Mouse (Mus musculus): ENCODE measurements around the gene Cbx3. TPM values are rescaled to one million over a fixed set of nuclear protein-coding genes. Genes with fewer than 3 reads are reported as not detected.

Gene Cbx3
- polyA plus RNA-seq, 1 experiment, result 9.7 TPM

DNA sequence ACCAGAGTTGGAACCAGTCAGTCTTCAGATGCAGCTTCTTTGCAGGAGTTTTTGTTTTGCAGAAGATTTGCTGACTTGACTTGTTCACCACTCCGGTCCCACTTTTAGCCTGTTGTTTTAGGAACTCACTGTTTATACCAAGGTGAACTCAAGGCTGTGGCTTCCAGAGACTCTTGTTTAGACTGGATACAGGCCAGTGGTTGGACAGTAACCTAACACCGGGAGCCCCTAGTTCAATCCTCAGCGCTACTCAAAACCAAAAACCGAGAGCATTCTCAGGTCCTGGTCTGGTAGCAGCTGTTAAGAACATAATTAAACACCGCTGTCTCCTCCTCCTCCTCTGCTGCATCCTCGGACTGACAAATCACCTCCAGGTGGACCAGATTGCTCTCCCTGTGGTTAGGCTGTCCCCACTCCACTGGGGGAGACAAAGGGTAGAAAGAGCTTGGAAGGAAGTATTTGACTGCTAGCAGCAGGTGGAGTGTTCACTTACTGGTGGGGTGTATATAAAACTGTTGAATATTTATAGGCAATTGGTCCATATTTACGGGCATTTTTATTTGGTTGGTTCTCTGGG, 17.1 kb upstream of the Cbx3 start:
- TF ChIP-seq POLR2A (IDR thresholded peaks at IDR 0.05; ENCODE audit: borderline replicate concordance, extremely low read depth, low read depth, low read length), result no peak
- TF ChIP-seq CTCF (IDR thresholded peaks at IDR 0.05; ENCODE audit: insufficient read depth, low read length), result no peak
- DNase-seq, result no peak

DNA sequence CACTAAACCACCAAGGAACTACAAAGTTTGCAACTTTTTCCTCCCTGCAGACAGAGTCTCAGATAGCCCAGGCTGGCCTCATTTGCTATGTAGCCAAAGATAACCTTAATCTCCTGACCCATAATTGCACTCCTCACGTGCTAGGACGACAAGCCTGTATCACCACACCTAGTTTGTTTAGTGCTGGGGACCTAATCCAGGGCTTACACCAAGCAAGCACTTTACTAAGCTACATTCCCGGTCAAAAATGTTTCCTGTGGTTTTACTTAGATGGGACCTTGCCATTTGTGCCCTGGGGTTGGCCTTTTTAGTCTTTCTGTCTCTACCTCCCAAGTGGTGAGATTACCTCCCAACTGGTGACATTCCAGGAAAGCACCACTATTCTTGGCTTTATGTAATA, 15.2 kb upstream of the Cbx3 start:
- DNase-seq, result no peak
- 21% methylated on average over 3 of the region's 3 CpGs for WGBS
- Histone ChIP-seq H3K4me3 (replicated peaks; ENCODE audit: extremely low read depth, low read depth, low read length) (no peak overlapping the region), H3K4me1 (ENCODE audit: control insufficient read depth, insufficient read depth, low read length) (no peaks in the 10 kb centered on the region)
- no peak for TF ChIP-seq CTCF (IDR thresholded peaks at IDR 0.05; ENCODE audit: insufficient read depth, low read length)
- TF ChIP-seq POLR2A (IDR thresholded peaks at IDR 0.05; ENCODE audit: borderline replicate concordance, extremely low read depth, low read depth, low read length), result no peak

More for the DNA sequence above, 17.1 kb upstream of the Cbx3 start:
- H3K4me1 ChIP-seq (ENCODE audit: control insufficient read depth, insufficient read depth, low read length), result no peaks in the 10 kb centered on the region
- H3K4me3 ChIP-seq (replicated peaks; ENCODE audit: extremely low read depth, low read depth, low read length), result no peak overlapping the region
- WGBS, result 48% methylated on average over 7 of the region's 7 CpGs

DNA sequence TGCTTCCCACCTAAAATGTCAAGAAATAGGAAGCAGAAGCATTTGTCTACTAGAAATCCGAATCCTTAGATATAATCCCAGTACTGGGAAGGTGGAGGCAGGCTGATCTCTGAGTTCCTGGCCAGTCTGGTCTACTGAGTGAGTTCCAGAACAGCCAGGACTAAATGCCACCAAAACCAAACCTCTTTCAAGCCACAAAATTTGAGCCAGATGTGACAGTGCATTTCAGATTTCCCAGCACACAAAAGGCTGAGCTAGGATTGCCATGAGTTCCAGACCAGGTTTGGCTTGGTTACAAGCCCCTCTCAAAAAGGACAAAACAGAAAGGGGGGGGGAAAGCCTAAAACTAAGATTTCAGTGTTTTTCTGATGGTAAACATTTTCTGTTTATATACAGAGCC, 14.0 kb upstream of the Cbx3 start:
- 56% methylated on average over 1 of the region's 1 CpGs for WGBS
- no peaks in the 10 kb centered on the region for H3K4me1 ChIP-seq (ENCODE audit: control insufficient read depth, insufficient read depth, low read length)
- no peak for TF ChIP-seq CTCF (IDR thresholded peaks at IDR 0.05; ENCODE audit: insufficient read depth, low read length)
- no peak for TF ChIP-seq POLR2A (IDR thresholded peaks at IDR 0.05; ENCODE audit: borderline replicate concordance, extremely low read depth, low read depth, low read length)
- H3K4me3 ChIP-seq (replicated peaks; ENCODE audit: extremely low read depth, low read depth, low read length), result no peak overlapping the region
- DNase-seq, result no peak

DNA sequence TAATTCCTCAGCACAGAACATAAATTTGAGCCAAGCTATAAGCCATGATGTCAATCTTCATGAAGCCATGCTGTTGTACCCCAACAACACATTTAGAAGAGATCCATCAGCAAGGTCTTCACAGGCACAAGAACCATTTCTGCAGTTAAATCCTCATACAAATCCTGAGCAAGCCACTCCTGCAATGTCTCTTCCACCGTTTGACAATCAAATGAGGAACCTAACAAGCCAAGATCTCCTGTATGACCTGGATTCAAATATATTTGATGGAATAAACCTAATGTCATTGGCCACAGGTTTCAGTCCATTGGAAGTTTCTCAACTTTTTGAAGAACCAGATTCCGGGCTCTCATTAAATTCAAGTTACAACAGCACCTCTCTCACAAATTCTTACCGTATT, 12.9 kb upstream of the Cbx3 start:
- WGBS, result 75% methylated on average over 3 of the region's 3 CpGs
- TF ChIP-seq POLR2A (IDR thresholded peaks at IDR 0.05; ENCODE audit: borderline replicate concordance, extremely low read depth, low read depth, low read length) (no peak), CTCF (IDR thresholded peaks at IDR 0.05; ENCODE audit: insufficient read depth, low read length) (no peak)
- no peak for DNase-seq
- H3K4me1 ChIP-seq (ENCODE audit: control insufficient read depth, insufficient read depth, low read length), result no peaks in the 10 kb centered on the region
- H3K4me3 ChIP-seq (replicated peaks; ENCODE audit: extremely low read depth, low read depth, low read length), result no peak overlapping the region

DNA sequence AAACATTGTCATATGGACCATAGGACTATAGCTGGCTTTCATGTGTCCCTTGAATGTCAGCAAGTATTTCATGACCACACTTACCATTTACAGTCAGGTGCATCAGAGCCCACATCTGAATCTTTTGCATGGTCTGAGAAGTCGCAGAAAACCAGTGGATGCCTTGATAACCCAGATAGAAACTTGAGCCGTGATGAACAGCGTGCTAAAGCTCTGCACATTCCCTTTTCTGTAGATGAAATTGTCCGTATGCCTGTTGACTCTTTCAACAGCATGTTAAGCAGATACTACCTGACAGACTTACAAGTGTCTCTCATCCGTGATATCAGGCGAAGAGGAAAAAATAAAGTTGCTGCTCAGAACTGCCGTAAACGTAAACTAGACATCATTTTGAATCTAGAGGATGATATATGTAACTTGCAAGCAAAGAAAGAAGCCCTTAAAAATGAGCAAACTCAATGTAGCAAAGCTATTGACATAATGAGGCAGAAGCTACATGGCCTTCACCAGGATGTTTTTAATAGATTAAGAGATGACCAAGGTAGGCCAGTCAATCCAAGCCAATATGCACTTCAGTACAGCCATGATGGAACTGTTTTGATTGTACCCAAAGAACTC, 12.3 kb upstream of the Cbx3 start:
- WGBS, result 74% methylated on average over 8 of the region's 8 CpGs
- Histone ChIP-seq H3K4me3 (replicated peaks; ENCODE audit: extremely low read depth, low read depth, low read length) (no peak overlapping the region), H3K4me1 (ENCODE audit: control insufficient read depth, insufficient read depth, low read length) (no peaks in the 10 kb centered on the region)
- TF ChIP-seq CTCF (IDR thresholded peaks at IDR 0.05; ENCODE audit: insufficient read depth, low read length) (no peak), POLR2A (IDR thresholded peaks at IDR 0.05; ENCODE audit: borderline replicate concordance, extremely low read depth, low read depth, low read length) (no peak)
- no peak for DNase-seq

DNA sequence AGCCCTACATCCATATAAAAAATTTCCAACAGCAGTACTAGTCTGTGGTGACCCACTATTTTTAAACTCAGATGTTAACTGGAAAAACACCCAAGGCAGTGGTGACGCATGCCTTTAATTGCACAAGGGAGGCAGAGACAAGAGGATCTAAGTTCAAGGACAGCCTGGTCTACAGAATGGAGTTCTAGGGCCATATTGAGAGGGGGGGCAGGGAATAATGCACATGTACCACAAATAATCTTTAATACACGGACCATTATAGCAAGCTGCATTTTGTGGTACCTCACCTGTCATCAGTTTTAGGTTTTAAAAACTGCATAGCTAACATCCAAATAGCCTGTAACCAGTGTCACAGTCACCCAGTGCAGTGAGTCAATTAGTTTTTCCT, 11.2 kb upstream of the Cbx3 start:
- TF ChIP-seq CTCF (IDR thresholded peaks at IDR 0.05; ENCODE audit: insufficient read depth, low read length) (no peak), POLR2A (IDR thresholded peaks at IDR 0.05; ENCODE audit: borderline replicate concordance, extremely low read depth, low read depth, low read length) (no peak; the same call in 1 of the 2 replicates)
- DNase-seq, result no peak
- no peaks in the 10 kb centered on the region; the same call in 1 of the 2 replicates for H3K4me1 ChIP-seq (ENCODE audit: control insufficient read depth, insufficient read depth, low read length)
- H3K4me3 ChIP-seq (replicated peaks; ENCODE audit: extremely low read depth, low read depth, low read length), result no peak overlapping the region
- 61% methylated on average over 2 of the region's 2 CpGs for WGBS

DNA sequence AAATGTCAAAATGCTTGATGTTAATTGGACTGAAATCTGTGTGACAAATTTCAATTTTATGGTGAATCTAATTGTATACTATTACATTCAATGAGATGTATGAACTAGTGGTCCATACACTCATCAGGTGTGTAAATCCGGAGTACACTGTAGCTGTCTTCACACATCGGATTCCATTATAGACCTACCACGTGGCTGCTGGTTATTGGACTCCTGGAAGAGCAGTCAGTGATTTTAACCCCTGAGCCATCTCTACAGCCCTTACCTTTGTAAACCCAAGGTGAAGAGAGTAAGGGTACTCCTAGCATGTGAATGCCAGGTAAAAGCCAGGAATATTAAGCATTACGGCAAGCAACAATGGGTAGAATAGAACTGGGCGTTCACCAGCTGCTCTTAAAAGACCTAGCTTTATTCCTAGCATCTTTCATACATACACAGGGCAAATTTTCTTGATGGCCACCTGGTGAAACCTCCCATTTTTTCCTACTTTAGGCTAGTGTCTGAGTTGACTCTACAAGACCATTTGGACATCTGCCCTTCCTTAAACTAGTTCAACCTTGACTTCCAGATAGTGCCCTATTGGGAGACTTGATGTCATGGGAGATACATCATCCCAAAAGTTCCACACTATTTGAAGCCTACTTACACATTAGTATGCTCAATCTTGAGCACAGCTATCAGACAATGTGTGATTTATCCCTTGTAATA, 10.7 kb upstream of the Cbx3 start:
- WGBS, result 55% methylated on average over 5 of the region's 5 CpGs
- Histone ChIP-seq H3K4me3 (replicated peaks; ENCODE audit: extremely low read depth, low read depth, low read length) (no peak overlapping the region), H3K4me1 (ENCODE audit: control insufficient read depth, insufficient read depth, low read length) (no peaks in the 10 kb centered on the region; the same call in none of the 2 replicates)
- TF ChIP-seq POLR2A (IDR thresholded peaks at IDR 0.05; ENCODE audit: borderline replicate concordance, extremely low read depth, low read depth, low read length) (no peak; the same call in 1 of the 2 replicates), CTCF (IDR thresholded peaks at IDR 0.05; ENCODE audit: insufficient read depth, low read length) (no peak)
- no peak for DNase-seq

DNA sequence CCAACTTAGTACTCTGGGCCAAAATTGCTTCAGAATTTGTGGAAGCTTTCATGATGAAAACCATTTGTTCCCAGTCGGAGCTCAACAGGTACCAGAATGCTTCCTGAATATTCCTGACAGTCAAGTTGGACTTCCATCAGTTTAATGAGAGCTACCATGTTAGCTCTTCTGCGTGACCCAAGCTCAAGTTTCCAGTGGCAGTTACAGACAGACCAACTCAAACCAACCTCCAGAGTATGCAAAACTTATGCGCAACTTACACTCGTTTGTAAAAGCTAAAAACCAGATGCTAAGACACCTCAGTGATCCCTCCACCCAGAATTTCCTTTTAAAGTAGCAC, 10.2 kb upstream of the Cbx3 start:
- Histone ChIP-seq H3K4me1 (ENCODE audit: control insufficient read depth, insufficient read depth, low read length) (no peaks in the 10 kb centered on the region; the same call in none of the 2 replicates), H3K4me3 (replicated peaks; ENCODE audit: extremely low read depth, low read depth, low read length) (no peak overlapping the region)
- 77% methylated on average over 4 of the region's 4 CpGs for WGBS
- DNase-seq, result no peak
- no peak for TF ChIP-seq CTCF (IDR thresholded peaks at IDR 0.05; ENCODE audit: insufficient read depth, low read length)
- TF ChIP-seq POLR2A (IDR thresholded peaks at IDR 0.05; ENCODE audit: borderline replicate concordance, extremely low read depth, low read depth, low read length), result no peak

DNA sequence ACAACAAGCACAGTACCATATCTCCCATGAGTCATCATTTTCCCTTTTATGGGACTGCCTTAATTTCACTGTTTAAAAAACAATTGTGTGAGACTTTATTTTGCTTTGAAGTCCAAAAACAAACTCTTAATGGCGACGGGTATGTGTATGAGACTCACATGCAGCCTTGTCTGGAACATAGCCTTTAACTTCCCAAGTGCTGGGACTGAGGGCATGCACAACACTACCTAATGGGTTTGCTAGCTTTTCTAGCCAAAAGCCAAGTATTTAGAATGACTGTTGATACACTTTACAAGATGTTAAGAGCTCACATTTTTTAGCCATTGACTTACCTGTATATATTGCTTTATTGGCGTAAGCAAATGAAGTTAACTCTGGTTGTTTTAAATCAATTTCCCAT, 9.8 kb upstream of the Cbx3 start:
- Histone ChIP-seq H3K4me1 (ENCODE audit: control insufficient read depth, insufficient read depth, low read length) (no peaks in the 10 kb centered on the region; the same call in none of the 2 replicates), H3K4me3 (replicated peaks; ENCODE audit: extremely low read depth, low read depth, low read length) (no peak overlapping the region)
- no peak for DNase-seq
- 68% methylated on average over 3 of the region's 3 CpGs for WGBS
- no peak for TF ChIP-seq CTCF (IDR thresholded peaks at IDR 0.05; ENCODE audit: insufficient read depth, low read length)
- no peak for TF ChIP-seq POLR2A (IDR thresholded peaks at IDR 0.05; ENCODE audit: borderline replicate concordance, extremely low read depth, low read depth, low read length)

DNA sequence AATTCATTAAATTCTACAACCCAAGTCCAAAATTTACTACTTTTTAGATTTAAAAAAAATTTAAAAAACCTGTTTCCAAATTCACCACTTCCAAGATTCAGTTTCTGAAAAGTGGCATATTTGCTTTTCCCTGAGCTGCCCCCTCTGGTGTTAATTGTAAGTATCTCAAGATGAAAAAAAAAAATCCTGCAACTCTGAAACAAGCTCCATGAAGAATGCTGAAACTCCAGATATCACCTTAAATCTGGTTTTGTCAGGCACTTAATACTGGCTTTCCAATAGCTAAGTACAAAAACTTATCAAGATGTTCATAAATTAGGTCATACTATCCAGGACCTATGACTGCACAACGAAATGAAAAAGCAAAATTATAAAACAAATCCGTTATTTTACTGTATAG, 2.5 kb upstream of the Cbx3 start:
- Histone ChIP-seq H3K4me3 (replicated peaks; ENCODE audit: extremely low read depth, low read depth, low read length) (peak overlapping the region; percentile 98), H3K4me1 (ENCODE audit: control insufficient read depth, insufficient read depth, low read length) (peaks cover 11% of the 10 kb centered on the region)
- no peak for DNase-seq
- TF ChIP-seq POLR2A (IDR thresholded peaks at IDR 0.05; ENCODE audit: borderline replicate concordance, extremely low read depth, low read depth, low read length) (no peak), CTCF (IDR thresholded peaks at IDR 0.05; ENCODE audit: insufficient read depth, low read length) (no peak)
- WGBS, result under 1% methylated on average over 2 of the region's 2 CpGs
